Mouse (Mus musculus): ENCODE measurements around the gene Cdh1.

DNA sequence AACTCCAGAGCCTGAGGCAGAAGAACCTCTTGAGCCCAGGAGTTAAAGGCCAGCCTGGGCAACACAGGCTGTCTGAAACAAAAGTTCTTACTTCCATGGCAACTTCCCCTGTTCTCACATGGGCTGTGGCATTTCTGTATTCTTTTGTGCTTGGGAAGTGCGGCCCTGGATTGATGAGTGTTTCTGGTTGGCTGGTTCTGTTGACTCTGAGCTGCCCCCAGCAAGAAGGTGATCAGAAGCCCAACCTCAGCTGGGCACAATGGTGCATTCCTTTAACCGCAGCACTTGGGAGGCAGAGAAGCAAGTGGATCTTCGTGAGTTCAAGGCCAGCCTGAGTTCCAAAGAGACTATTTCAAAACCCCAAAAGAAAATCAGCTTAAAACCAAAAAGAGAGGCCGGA is 34.3 kb downstream of the Cdh1 start:
- TF ChIP-seq GATA1 (IDR thresholded peaks at IDR 0.05; ENCODE audit: borderline replicate concordance, low read length) (no peak), FLI1 (IDR thresholded peaks at IDR 0.05; ENCODE audit: low read length) (no peak)
